Mouse (Mus musculus): ENCODE data around the gene Snrpc.
A peak's percentile ranks its signal among the peaks of the same experiment; 100 is the strongest.

Gene Snrpc

DNA sequence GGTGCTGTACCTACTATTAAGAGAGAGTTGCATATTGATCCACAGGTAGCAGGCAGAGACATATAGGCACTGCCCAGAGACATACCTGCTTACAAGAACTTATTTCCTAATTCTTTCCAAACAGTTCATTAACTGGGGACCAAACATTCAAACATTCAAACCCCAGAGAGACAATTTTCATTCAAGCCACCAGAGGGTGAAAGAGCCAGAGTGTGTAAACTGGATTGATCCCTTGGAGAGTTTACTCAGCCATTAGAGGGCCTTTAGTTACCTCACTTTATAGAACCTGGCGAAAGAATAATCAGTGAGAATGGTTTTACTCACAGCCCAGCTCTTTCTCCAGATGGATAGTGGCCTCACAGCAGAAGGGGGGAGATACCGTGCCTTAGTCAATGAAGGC, 27.5 kb downstream of the Snrpc start:
- no peak for DNase-seq (ENCODE audit: low read depth)

DNA sequence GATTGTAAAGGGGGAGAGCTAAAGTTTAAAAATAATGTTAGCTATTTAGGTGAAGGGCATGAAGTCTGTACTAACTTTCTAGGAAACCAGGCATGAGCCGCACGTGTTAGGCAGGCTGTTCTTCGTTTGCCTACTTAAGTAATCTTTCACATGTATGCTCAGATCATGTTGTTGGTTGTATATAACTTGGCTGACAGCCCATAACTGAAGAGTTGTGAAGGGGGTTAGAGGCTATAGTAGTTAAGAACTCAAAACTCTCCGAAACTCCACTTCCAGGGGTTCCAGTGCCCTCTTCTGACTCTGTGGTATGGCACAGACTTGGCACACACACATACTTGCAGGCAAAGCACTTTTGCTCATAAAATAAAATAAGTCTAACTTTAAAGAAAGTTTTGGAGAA, 28.8 kb downstream of the Snrpc start:
- DNase-seq (ENCODE audit: low read depth) = no peak

GRCm38 (mm10) chr17:27871851-27872250, 33.9 kb downstream of the Snrpc start:
- no peak for DNase-seq (ENCODE audit: low read depth)

GRCm38 (mm10) chr17:27873583-27873982, 35.6 kb downstream of the Snrpc start:
- no peak for DNase-seq (ENCODE audit: low read depth)

GRCm38 (mm10) chr17:27874510-27874909, 36.6 kb downstream of the Snrpc start:
- DNase-seq (ENCODE audit: low read depth) = no peak

GRCm38 (mm10) chr17:27881518-27881917, 43.6 kb downstream of the Snrpc start:
- DNase-seq (ENCODE audit: low read depth) = peak; percentile 27

DNA sequence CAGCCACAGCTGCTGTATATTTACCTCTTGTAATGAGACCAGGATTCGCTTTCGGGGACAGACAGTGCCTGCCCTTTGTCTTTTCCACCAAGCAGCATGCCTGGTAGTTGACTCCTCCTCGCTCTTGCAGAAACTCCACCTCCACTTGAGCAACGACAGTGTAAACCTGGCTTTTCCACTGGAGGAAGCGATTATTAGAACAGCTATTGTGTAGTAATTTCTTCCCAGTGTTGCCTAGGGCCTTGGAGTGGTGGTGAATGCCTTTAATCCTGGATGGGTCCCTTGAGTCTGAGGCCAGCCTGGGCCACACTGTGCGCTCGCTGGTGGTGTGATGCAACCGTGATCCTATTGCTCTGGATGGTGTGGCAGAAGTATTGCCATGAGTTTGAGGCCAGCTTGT, 45.2 kb downstream of the Snrpc start:
- no peak for DNase-seq (ENCODE audit: low read depth)

GRCm38 (mm10) chr17:27883994-27884393, 46.0 kb downstream of the Snrpc start:
- no peak for DNase-seq (ENCODE audit: low read depth)

GRCm38 (mm10) chr17:27886499-27887210, 48.7 kb downstream of the Snrpc start:
- no peak for DNase-seq (ENCODE audit: low read depth)

Data from fibroblast of lung, adult 2 months (primary cell).